Mouse (Mus musculus) 416B (cell line): ENCODE results near the gene Rpl27a.

ENCODE experiments used
- DNase-seq: peaks from one replicate; pipeline ENCODE4 v3.0.0; 2011; ENCODE audit warnings: low read depth

Gene Rpl27a

GRCm38 (mm10) chr7:109525740-109526663, 7.1 kb downstream of the Rpl27a start:
- DNase-seq, result no peak

DNA sequence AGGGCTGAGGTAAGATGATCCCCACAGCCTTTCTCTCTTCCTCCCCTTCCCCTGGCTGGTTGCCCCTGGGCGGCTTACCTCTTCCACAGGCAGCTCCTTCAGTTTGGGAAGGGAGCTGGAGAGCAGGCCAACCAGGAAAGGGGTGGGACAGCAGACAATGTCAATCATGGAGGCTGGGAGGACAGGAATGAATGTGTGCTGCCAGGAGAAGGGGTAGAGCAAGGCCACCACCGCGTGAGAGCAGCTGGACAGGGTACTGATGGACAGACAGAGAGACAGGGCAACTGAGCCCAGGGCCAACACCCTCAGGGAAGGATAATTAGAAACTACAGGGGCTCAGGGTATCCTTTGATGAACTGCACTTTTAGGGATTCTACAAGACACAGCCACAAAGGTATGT, 8.6 kb downstream of the Rpl27a start:
- DNase-seq, result no peak

- DNase-seq, result no peak
Observed at GRCm38 (mm10) chr7:109528356-109528755, 9.4 kb downstream of the Rpl27a start.

GRCm38 (mm10) chr7:109529741-109530140, 10.8 kb downstream of the Rpl27a start:
- DNase-seq, result no peak

DNA sequence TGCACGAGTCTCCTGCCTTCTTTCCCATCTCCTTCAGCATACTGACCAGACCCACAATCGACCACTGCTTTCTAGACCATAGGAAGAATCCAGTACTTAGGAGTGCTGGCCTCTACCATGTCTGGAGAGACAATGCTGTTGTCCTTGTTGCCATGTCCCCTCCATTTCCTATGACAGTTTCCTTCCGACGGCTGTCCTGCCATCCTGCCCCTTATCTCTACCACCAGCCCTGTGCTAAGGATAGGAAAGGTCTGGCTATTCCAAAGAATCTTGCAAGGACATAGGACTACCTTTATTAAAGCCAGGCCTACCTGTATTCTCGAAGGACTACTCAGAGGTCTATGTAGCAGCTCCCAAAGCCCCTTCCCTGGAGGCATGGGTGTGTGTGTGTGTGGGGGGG, 12.6 kb downstream of the Rpl27a start:
- DNase-seq, result no peak

DNA sequence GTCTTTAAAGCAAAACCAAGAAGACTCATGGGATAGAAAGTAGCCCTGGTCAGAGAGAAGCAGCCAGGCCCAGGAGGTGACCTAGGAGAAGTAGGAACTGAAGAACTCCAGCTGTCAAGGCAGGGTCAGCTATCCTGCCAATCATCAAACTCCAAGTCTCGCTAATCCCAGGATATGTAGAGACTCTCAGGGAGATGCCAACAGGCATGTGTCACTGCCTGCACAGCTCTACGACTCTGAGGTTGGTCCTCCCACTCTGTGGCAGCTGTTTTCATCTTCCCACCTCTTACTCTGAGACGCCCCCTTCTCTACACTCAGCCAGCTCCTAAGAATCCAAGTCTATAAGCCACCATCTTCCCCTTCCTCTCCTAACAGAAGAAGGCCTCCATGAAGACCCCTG, 13.7 kb downstream of the Rpl27a start:
- no peak for DNase-seq

DNA sequence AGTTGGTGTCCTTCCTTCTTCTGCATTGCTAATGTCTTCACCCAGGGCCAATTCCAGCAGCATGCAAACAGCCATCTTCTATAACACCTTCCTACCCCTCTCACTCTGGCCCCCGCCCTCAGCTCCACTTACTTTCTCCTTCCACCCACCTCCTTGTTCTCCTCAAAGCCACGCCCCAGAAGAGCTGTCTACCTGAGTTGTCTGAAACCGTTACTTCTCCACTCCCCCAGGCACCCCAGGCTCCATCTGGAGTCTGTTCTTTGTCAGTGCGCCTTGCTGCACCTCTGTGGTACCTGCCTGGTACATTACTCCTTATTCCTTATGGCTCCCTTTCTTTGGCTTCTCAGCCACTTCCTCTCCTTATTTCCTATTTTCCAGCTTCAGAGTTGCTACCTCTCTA, 14.2 kb downstream of the Rpl27a start:
- DNase-seq, result no peak

DNA sequence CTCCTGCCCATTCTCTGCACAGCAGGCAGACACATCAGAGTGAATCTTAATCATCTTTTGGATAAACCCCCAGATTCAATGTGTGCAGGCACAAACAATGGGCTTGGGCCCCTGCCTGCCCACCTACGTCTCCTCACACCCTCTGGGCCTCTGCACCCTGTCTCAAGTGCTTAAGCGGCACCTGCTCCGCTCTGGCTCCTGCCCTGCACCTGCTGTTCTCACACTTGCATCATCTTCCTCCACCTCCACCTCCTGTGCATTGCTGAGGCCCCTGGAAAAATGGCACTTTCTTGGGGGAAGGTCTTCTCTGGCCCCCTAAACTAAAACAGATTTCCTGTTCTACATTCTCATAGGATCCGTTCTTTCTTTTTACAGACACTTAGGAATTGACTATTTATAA, 14.9 kb downstream of the Rpl27a start:
- DNase-seq, result no peak

GRCm38 (mm10) chr7:109534921-109535320, 16.0 kb downstream of the Rpl27a start:
- DNase-seq, result no peak

DNA sequence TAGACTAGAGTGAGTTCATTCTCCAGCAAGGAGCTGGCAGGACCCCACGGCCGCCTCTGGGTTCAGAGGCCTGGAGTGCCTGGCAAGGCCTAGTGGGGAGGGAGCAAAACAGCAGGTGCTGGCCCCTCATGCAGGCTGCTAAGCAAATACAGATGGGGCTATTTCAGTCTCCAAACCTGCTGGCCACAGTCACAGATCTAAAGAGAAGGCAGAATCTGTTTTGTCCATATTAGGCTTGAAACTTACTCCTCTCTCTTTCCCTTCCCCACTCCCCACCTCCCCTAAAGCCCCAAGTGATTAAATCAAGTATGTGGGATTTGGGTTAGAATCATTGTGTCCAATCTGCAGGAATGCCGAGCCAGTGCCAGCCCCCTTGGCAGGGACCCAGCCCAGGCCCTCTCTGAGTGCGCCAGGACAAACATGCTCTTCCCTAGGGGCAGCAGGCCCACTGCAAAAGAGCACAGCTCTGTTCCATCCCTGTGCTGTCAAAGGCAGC, 17.6 kb downstream of the Rpl27a start:
- DNase-seq, result no peak

DNA sequence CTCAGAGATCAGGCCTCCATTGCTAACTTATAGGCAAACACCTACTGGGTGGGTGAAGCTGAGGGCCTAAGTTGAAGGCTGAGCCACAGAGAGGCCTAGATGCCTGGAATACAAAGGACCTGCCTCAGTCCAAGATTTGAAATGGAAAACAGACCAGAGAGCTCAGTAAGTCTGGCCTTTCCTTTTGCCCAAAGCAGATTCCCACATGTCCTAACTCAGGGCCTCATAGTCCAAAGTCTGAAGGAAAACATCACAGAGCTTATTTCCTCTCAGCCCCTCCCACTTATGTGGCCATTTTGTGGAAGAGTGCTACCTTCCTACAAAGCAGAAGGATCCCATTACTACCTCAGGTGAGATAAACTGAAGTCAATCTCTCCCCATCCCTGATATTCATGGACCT, 22.0 kb downstream of the Rpl27a start:
- DNase-seq, result no peak

DNA sequence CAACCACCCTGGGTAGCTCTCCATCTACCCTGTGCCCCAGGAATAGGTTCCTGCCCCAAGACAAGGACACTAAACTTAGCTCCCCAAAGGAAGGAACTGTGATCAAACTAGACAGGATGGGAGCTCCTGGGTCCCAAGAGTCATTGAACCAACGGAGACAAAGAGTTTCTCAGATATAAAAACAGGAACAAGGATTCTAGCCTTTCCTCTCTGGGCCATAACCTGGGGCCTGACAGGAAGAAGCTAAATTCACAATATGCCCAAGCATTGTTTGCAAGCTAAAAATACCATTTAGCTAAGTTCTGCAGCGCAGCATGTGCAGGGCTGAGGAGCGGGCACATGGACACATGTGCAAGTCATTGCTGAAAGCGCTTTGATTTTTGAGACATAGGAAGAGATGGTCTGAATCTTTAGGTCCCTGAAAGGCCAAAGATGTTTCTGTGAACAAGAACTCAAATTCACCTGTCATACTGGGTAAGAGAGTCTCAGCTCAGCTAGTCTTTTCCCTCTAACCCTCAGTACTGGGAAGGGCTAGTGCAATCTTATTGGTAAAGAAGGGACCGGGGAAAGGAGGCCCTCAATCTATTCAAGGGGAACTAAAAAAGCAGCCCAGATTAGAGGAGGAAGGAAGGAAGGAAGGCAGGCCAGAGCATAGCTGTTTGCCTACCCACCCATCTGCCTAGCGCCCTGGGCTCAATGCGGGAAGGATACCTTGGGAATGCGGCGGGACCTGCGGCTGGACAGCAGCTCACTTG, 22.8 kb downstream of the Rpl27a start:
- DNase-seq, result no peak

GRCm38 (mm10) chr7:109542364-109542628, 23.3 kb downstream of the Rpl27a start:
- DNase-seq, result no peak

GRCm38 (mm10) chr7:109544792-109545191, 25.8 kb downstream of the Rpl27a start:
- no peak for DNase-seq

DNA sequence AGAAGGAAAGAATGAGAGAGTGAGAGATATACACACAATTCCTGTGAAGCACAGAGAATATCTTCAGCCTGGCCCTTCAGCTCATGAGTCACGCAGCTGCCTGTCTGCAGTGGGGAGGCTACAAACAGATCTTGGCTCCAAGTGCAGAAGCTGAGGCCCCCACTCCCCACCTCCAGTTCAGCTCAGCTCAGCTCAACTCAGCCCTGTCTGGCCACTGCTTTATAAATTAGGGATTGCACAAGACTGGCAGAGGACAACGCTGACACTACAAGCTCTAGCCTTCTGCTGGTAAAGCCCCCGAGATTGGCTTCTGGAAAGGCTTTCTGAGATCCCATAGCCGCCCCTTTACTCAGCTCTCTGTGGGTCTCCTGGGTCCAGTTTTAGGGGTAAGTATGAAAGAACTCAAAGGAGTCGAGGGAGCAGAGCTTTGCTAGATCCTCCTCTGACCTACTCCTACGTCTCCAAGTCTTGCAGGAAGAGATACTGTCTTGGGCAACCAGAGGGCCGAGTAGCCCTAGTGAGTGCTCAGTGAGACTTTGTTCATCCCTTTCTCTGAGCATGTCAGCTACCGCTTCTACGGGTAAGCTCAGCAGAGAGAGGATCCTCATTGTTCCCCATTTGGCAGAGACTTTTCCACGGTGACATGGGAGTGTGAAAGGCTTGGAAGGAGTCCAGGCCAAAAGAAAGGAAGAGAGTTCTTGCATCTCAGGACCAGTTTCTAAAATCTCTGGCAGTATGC, 26.5 kb downstream of the Rpl27a start:
- DNase-seq, result no peak

DNA sequence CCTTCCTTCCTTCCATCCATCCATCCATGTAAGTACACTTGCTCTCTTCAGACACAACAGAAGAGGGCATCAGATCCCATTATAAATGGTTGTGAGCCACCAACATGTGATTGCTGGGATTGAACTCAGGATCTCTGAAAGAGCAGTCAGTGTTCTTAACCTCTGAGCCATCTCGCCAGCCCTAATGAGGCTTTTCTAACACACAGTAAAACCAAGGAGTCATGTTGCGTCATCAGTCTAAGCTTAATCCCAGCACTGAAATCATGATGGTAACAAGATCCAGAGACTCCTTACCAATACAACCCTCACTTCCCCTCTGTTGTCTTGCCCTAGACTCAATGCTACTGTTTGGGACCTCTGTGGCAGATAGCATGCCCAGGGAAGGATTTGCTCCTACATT, 27.2 kb downstream of the Rpl27a start:
- DNase-seq, result no peak

DNA sequence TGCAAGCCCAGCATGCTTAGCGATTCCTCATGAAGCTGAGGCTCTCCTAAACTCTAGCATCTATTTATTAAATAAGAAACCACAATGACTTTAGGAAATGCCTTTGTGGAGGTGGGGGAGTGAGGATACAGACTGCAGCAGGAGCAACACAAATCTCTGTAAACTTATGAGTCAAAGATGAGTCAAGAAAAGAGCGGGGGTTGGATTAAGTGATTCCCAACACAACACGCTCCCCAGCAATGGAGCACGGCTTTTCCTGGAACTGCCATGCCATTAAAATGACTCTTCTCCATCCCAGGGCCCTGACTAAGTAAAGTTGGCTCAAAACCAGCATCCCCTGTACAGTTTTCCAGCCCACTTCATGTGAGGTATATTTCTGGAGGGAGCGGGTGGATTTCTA, 27.8 kb downstream of the Rpl27a start:
- no peak for DNase-seq

GRCm38 (mm10) chr7:109559536-109559935, 40.6 kb downstream of the Rpl27a start:
- DNase-seq, result no peak

GRCm38 (mm10) chr7:109561466-109562153, 42.7 kb downstream of the Rpl27a start:
- no peak for DNase-seq

- DNase-seq, result no peak
Observed at GRCm38 (mm10) chr7:109562154-109562599, 43.2 kb downstream of the Rpl27a start.

GRCm38 (mm10) chr7:109562676-109563075, 43.7 kb downstream of the Rpl27a start:
- no peak for DNase-seq

DNA sequence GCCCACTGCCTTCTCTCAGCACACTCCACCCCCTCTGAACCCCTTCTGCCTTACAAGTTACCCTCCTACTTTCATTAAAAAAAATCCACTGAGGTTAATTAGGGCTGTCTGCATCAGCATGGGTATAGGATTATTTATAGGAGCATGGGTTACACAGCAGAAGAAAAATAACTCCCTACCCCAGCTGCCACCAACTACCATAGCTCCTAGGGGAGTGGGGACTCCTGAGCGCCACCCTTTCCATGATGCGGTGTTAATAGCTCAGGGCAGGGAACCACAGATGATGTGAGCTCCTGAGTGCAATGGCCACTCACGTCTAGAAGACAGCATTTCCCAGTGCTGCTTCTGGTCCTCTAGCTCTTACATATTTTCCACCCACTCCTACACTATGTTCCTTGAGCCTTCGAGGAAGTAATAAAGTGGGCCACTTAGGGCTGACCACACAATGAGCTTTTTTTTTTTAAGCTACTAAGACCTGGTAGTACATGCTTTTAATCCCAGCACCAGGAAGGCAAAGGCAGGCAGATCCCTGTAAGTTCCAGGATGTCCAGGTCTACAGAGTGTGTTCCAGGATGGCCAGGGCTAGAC, 44.9 kb downstream of the Rpl27a start:
- no peak for DNase-seq
